Mouse (Mus musculus): ENCODE measurements around the gene Jarid2.
A peak's percentile ranks its signal among the peaks of the same experiment; 100 is the strongest.

Gene Jarid2

DNA sequence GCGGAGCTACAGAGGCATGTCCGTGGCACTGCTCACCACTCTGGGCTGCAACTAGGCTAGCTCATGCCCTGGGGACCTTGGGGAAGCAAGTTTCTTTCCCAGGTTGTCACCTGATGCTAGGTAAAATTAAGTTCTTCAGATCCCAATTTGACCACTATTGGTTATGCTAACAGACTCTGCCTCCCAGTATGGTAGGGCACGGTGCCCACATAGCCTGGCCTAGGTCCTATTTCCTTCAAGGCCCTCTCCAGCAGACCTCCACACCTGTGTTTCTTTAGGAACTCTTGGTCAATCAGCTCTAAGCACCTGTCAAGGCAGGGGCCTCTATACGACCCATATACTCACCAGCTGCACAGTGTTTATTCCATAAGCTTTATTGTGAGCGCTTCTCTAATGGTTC is 192.4 kb downstream of the Jarid2 start:
- no peak for DNase-seq

DNA sequence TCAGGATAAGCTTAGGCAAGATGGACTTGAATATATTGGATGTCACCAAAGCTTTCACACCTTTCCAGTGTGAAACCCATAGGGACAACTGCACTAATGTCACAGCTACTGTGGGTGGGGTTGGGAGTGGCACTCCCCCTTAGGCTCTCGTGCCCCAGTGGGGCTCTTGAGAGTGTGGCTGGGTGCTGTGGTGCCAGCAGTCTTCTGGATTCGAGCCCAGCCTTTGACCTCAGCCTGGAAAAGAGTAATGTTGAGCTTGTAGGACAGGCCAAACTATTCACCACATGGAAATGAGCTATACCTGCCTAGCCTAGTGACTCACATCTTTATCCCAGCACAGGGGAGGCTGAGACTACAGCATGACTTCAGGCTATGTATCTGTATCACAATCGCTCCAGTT is 194.8 kb downstream of the Jarid2 start:
- DNase-seq = no peak

DNA sequence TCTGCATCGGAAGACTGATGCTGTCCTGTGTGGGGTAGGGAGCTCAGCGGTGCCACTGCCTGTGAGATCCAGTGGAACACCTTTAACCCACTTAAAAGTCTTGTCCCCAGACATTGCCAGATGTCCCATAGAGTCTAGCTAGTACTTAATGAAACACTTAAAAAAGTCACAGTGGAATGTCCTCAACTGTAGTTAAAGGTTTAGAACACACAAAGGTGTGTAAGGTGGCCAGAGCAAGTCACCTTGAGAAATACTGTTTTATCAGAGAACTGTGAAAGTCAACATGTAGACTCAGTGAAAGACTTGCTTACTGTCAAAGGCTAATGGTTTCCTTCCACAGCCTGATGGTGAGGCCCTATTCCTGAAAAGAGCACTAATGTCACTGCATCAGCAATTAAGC is 195.9 kb downstream of the Jarid2 start:
- no peak for DNase-seq

DNA sequence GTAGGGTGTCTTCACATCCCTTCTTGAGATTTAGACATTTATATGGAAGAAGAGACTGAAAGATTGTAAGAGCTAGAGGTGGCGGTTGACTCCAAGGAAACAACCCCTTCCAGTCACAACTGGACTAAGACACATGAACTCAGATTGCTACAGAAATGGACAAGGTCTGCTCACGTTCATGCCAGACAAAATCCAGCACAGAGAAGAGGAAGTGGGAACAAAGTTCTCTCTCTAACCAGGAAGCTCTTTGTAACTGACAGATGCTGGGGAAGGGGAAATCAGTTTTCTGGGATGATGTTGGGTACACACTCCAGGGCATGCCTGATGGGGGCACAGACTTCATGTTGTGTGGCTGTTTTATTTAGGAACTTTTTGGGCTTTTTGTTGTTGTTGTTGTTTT is 197.0 kb downstream of the Jarid2 start:
- DNase-seq = no peak

DNA sequence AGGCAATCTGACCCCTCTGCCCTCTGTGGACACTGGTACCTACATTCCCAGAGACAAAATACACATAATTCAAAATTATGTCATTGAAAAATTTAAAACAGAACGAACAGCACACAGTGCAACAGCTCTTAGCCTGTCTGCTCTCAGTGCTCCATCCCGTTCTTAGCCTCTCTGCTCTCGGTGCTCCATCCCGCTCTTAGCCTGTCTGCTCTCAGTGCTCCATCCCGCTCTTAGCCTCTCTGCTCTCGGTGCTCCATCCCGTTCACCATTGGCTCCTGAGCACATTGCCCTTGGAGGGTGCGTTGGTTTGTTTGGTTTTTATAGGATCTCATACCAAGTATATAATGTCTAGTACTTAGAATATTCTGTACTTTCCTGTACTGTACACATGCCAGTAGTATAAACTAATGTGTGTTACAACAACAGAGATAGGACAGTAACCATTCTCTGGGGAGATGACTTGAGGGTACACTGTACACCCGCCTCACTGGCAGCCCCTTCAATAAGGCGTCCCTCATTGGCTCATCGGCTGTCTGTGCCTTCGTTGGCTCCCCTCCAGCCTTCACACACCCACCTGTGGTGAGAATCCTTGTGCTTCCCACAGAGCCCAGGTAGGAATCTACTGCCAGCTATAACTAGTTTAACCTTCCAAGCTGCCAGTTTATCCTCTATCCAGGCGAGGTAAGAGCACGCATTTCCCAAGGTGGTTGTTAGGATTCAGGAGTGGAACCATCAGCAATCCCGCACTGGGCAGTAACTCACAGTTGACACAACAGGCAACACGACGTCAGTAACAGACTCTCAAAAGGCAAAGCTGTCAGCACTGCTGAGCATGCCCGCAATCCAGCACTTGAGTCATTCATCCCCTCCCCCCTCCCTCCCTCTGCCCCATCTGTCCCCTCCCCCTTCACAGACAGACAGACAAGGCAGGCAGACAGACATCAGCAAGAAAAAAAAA is 203.3 kb downstream of the Jarid2 start:
- no peak for DNase-seq

DNA sequence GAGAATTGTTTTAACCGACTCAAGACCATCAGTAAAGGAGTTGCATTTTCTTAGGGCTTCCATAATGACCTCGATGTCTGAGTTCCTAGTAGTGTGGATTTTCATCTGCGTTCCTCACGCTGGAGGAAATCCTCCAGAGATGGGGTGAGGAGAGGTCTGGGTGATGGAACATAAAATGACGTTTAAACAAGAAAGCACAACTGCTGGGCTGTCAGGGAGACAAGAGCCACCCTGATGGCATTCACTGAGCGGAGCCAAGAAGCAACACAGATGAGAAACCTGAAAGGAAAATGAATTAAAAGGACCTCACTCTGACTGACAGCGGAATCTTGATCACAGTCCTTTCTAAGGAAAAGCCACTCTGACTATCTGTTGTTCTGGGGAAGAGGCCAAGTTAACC is 204.3 kb downstream of the Jarid2 start:
- DNase-seq = no peak

DNA sequence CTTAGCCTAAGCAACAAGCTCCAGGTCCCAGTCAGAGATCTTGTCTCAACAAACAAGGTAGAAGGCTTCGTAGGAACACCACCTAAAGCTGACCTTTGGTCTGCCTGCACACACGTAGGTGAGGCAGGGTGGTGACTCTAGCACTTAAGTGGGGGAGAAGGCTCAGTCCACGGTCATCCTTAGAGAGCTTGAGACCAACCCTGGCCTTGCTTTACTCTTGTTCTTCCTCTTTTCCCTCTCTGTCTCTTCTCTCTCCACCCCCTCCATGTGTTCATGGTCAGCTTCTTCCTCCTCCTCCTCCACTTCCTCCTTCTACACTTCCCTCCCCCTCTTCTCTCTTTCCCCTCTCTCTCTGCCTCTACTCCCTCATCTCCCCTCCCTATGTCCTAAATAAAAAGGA is 208.4 kb downstream of the Jarid2 start:
- DNase-seq = no peak

DNA sequence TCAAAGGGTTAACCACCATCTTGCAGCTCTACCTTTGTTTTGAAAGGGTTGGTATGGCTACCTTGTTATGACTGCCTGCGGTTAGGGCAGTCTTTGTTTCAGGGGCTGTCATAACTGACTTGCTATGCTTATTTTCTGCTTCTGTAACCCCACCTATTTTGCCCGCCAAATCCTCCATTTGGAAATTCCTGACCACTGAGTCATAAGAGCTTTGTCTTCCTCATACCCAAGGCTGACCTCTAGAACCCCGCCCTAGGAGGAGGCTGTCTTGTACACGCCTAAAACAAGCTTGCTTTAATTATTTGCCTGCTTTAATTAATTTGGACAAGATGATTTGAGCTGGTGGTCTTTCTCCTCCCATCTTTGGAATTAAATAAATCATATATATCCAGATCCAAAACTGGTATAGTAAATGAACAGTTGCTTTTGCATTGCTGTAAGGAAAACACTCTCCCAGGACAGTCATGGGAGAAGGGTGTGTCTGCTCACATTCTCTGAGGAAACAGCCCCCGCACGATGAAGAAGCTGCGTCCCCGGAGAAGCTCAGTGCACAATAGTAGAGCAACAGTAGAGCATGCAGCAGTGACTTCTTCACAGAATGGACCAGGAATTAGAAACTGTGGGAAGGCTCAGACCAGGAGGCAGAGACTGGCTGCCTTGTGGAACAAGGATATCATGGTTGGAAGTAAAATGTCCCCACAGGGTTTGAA is 210.2 kb downstream of the Jarid2 start:
- no peak for DNase-seq

DNA sequence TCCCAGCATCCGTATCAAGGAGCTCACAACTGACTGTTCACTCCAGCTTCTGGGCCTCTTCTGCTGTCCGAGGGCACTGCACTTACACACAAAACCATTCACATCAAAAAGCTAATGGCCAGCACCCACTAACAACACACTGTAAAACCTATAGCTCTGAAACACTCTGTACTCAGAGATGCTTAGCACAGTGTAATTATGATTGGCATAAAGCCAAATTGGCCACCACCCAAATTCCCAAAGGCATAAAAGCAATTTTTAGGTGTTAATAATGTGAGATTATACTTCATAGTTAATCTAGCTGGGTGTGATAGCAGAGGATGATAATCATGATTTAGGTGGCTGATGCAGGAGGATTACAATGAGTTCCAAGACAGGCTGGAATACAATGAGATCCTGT is 214.3 kb downstream of the Jarid2 start:
- no peak for DNase-seq

DNA sequence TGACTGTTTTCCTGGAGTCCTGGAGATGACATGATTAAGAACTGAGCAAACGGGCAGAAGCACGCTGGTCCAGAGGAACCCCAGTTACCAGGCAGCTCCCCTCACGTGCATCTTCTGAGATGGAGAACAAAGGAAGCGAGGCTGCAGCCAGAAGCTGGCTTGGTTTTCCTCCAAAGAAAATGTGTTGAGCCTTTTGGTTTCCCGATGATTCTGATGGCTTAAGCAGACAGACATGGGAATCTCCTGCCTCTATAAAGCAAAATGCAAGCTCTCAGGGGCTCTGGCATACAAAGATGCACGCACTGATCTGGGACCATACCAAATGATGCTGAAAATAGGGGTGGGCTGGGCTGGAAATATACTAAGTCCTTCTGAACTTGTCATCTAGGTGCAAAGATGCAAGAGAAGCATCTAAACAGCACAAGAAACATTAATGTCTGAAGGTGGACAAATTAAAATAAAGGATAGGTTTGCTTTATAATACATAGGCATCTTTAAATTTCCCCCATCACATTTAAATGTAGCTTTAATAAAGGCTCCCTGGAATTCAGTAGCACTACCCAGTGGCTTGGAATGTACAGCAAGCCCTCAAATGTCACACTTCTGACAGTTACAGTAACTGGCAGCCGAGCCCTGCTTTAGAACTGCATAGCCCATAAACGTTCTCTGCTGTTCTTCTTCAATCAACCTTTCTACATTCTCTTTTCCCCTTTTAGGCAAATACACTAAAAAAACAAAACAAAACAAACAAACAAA is 217.8 kb downstream of the Jarid2 start:
- no peak for DNase-seq

DNA sequence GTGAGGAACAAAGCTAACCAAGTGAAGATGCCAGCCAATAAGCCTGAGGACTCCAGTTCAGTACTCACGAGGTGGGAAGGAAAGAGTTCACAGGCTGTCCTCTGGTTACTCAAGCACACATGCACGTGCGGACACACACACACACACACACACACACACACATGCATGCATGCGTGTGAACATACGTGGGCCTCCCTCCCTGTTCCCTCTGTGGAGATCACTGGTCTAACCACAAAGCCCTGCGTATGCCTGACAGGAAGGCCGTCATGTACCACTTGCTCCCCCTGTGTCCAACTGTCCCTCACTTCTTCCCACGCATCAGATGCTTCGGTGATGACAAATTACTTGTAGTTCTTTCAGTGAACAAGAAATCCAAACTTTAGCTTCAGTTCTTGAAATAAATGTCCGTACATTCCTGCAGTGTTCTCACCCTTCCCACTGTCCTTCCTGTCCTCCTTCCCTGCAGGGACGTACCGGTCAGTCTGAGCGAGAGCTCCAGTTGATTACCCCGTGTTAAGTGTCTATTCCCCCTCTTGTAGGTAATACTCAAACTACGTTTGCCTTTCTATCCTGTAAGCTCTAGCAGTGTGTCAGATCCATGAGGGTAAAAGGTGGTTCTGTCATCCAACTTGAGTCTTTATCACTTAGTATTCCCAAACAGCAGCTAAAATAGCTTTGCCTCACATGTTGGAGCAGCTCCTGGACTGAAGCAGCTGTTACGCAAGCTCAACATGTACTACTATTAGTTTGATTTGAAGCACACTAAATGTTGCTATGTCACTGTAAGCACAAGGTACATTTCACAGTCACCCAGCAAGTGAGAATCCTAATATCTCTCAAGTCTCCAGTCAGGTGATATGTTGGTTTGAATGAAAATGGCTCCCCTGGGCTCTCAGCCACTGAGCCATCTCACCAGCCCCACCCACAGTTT is 219.3 kb downstream of the Jarid2 start:
- DNase-seq = no peak

DNA sequence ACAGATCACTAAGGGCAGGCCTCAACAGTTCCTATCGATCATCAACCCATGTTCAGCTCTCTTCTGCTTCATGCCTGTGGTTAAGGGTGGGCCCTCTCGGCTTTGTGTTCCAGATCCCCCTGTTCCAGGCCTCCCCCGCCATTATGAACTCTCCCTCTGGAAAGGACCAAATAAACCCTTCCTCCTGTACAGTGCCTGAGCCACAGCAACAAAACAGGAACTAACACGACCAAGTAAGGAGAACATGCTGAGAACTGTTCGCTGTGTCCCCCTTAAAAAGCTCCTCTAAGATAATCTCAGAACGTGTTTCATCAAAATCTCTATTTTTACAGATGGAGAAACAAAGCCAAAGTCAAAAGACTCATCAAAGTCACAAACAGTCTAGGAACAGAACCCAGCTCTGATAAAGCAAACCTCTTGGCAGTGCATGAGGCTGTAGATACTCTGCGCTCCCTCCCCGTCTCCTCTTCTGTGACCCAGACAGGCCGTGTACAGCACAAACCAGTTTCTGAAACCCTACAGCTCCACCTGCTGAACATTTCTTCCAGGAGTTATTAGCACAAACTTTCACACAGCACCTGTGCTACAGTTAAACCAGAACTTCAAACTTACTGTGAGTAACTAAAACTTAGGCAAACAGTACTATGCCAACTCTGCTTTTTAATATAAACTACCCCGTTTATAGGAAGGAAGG is 223.3 kb downstream of the Jarid2 start:
- DNase-seq = peak; percentile 30

DNA sequence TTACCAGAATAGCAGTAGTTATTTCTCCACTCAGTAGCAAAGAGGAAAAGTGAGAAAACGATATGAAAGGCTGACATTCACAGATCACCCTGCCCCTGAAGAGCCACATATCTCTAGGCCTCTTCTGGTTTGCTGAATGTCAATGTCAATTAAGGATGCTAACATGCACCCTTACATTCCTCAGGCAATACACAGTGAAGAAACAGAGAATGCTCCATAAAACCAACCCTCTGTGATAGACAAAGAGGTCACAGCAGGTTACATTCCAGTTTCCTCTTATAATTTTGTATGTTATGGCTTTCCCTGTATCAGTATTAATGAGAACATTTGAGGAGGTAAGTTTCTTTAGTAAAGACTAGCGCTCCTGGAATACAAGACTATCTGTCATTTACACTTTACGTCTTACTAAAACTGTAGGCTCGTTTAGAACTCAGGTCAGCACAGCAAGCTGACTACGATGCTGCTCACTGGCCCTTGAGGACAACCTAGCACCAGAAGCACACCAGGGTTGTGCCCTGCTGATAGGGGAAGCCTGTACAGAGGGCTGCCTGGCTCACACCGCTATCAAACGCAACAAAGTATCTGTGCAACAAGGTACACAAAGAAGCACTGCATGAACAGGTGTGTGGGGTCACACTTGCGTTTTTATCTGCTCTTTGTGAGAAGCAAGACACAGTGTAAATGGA is 224.4 kb downstream of the Jarid2 start:
- no peak for DNase-seq

DNA sequence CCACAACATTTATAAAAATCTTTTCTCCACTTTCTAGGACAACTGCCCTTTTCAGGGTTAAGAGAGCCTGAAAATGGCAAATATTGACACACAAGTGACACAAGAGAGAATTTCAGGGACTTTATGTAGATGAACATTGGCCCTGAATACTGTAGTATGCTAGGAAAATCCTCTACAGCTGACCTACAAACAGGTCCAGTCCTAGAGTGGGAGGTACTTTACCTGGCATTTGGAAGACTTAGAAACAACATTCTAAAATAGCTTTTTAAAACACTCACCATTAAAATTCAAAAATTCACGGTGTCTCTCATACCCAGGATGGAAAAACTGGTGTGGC is 224.9 kb downstream of the Jarid2 start:
- DNase-seq = no peak

DNA sequence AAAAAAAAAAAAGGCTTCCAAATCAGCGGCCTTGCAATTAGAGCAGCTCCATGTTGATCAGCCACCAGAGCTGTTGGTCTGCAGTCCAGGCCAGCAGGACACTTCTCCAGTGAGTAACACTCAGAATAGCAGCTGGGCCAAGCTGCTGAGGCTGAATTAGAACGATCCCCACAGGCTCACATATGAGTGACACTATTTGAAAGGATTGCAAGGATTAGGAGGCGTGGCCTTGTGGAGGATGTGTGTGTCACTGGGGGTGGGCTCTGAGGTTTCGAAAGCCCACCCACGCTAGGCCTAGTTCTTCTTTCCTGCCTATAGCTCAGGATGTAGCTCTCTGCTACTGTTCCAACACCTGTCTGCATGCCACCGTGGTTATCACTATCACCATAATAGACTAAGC is 226.5 kb downstream of the Jarid2 start:
- no peak for DNase-seq

DNA sequence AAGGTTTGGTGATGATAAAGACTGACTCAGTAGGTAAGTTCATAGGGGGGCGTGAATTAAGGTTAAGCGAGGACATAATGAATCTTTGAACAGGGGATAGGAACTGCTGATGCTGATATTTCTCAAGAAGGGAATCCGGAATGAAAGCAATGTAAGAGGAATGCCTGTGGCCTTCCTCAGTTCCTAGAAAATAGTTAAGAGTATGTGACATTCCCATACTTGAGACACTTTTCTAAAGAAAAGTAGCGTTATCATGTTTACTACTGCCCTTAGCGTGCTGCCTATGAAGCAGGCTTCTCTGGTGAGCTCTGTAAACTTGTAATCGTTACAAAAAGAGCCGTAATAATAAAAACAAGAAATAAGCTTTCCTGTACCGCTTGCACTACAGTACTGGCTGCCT is 227.8 kb downstream of the Jarid2 start:
- DNase-seq = no peak

DNA sequence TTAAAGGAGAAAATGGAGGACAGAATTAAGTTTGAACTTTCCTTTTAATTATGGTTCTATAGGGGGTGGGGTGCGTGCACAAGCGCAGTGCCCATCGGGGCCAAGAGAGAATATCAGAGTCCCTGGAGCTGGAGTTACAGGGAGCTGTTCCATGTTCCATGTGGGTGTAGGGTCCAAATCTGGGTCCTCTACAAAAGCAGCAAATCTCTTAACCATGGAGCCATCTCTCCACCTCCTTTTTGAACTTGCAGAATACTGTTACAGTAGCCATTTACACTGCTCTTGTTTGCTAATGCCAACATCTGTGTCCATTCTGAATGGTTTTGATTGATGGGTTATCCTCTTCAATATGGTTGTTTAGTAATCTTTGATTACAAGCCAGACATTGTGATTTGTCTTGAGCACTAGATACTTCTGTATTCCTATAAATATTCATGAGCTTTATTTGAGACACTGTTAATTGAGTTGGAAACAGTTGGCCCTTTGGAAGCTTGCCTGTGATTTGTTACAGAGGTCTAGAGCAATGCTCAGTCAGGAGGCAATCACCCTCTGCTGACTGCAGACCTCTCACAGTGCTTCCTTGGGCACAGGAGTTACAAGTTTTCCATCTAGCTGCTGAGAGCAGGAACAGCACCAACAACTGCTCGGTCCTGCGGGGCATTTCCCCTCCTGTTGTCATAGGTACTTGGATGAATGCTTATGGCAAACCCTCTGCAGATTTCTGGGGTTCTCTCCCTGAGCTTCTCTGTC is 231.4 kb downstream of the Jarid2 start:
- no peak for DNase-seq
